Mouse (Mus musculus): ENCODE data around the gene 1700001O22Rik.

DNA sequence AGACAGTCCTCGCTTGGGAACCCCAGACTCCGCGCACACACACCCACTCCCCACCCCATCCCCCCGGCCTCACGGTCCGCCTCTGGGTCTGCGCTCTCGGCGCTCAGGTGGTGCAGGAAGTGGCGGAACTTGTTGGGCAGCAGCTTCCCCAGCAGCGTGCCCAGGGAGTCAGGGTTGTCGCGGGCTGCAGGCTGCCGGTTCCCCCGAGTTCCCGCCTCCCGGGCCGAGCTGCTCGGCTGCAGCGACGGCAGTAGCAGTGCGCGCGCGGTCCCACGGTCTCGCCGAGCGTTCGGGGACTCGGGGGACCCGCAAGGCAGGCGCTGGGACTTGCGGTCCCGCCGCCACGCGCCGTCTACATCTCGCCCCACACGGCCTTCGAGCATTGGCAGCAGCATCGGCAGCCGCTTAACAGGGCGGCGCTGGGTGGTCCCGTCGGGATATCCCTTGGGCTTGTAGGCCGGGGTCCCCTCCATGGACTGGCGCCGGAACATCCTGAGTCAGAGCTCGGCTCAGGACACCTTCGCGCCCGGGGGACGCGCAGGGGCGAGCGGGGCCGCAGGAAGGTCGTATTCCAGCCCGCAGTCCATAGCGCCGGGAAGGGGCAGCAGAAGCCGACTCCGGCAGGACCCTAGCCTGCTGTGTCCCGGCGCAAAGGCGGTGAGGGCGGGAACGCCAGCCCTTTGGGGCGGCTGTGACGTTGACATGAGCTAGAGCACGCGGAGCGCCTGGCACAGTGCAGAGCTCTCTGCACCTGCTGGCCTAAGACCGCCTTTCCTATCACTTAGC lies 2.2 kb downstream of the 1700001O22Rik start:
- TF ChIP-seq ZNF384 (IDR thresholded peaks at IDR 0.05; ENCODE audit: low read depth, low read length): no peak
- no peak for TF ChIP-seq KAT2A (IDR thresholded peaks at IDR 0.05; ENCODE audit: insufficient replicate concordance, low read length)
- no peak for TF ChIP-seq PAX5 (IDR thresholded peaks at IDR 0.05; ENCODE audit: low read length)
- no peak for TF ChIP-seq ZKSCAN1 (IDR thresholded peaks at IDR 0.05; ENCODE audit: borderline replicate concordance, low read depth, low read length)
- TF ChIP-seq UBTF (IDR thresholded peaks at IDR 0.05; ENCODE audit: low read depth, low read length): no peak
- TF ChIP-seq MAFK (IDR thresholded peaks at IDR 0.05; ENCODE audit: insufficient replicate concordance, low read length): no peak
- TF ChIP-seq CTCF (conservative IDR thresholded peaks at IDR 0.05 in 1 of 2, IDR thresholded peaks at IDR 0.05 in 1 of 2; ENCODE audit: low read depth in 2 of 2, low read length in 2 of 2): no peak
- no peak for TF ChIP-seq RCOR1 (conservative IDR thresholded peaks at IDR 0.05; ENCODE audit: low read depth, low read length)
- no peak for TF ChIP-seq TCF12 (IDR thresholded peaks at IDR 0.05; ENCODE audit: low read depth, low read length)
- TF ChIP-seq MAZ (IDR thresholded peaks at IDR 0.05; ENCODE audit: low read depth, low read length): no peak
- no peak for TF ChIP-seq ETS1 (conservative IDR thresholded peaks at IDR 0.05; ENCODE audit: low read depth, low read length)
- no peak for TF ChIP-seq CHD2 (IDR thresholded peaks at IDR 0.05; ENCODE audit: low read length)
- TF ChIP-seq POLR2AphosphoS2 (IDR thresholded peaks at IDR 0.05; ENCODE audit: low read depth, low read length): no peak
- TF ChIP-seq EP300 (IDR thresholded peaks at IDR 0.05; ENCODE audit: low read length): no peak

Data from CH12.LX (cell line).